Mouse (Mus musculus) lung, embryonic 14.5 days (tissue): ENCODE measurements at regions not wholly inside any gene's neighbourhood (a gene's known extent, or its start where the extent isn't known, plus 50 kb on each side); places are given as distances from the start of the nearest gene placed in this dataset.
"Not testable (repeated sequence)": the region's sequence is repeated elsewhere in the genome, so short reads cannot be mapped to it uniquely, and the experiment has no call there.

Source experiments
- ATAC-seq: fragments of 200-750 bp; cut with Nextera tagmentation; 2 replicates; pipeline ENCODE4 v1.8.0; 2017; ENCODE audit warnings: mild to moderate bottlenecking, moderate TSS enrichment, moderate library complexity; ENCODE audit not compliant: insufficient read depth
- DNase-seq: peaks from one replicate; pipeline ENCODE4 v3.0.0-alpha.2; 2015
- H3K27ac ChIP-seq: fragments of 300-500 bp; sonication (generic); 2 replicates; pipeline ENCODE4 v1.5.1; 2014; ENCODE audit warnings: low read depth, mild to moderate bottlenecking, moderate library complexity
- H3K27me3 ChIP-seq: fragments of 300-500 bp; sonication (generic); 2 replicates; pipeline ENCODE4 v1.6.1; 2014; ENCODE audit warnings: low read length, control low read depth; ENCODE audit not compliant: insufficient read depth
- H3K36me3 ChIP-seq: fragments of 300-500 bp; sonication (generic); 2 replicates; pipeline ENCODE4 v1.6.1; 2014; ENCODE audit warnings: control low read depth; ENCODE audit not compliant: insufficient read depth
- H3K4me1 ChIP-seq: fragments of 300-500 bp; sonication (generic); 2 replicates; pipeline ENCODE4 v1.6.1; 2014; ENCODE audit warnings: antibody characterized with exemption, control low read depth; ENCODE audit not compliant: insufficient read depth
- H3K4me2 ChIP-seq: fragments of 300-500 bp; sonication (generic); 2 replicates; pipeline ENCODE4 v1.6.1; 2014; ENCODE audit warnings: mild to moderate bottlenecking
- H3K4me3 ChIP-seq: fragments of 300-500 bp; sonication (generic); 2 replicates; pipeline ENCODE4 v1.5.1; 2014; ENCODE audit warnings: low read depth, low read length
- H3K9ac ChIP-seq: fragments of 300-500 bp; sonication (generic); 2 replicates; pipeline ENCODE4 v1.6.1; 2014
- H3K9me3 ChIP-seq: fragments of 300-500 bp; sonication (generic); 2 replicates; pipeline ENCODE4 v1.6.1; 2016; ENCODE audit warnings: low read depth, low read length, control low read depth
- CTCF ChIP-seq: IDR thresholded peaks from 2 replicates; pipeline ENCODE4 v1.5.1; 2016; ENCODE audit warnings: antibody characterized with exemption, low read depth
- WGBS: fragments of 180-500 bp; shearing (Covaris S2); extraction: QIAGEN DNeasy Blood & Tissue Kit; methylation state at CpG from one replicate; pipeline ENCODE4 v1.1.7; 2014; 5-methylcytosine and 5-hydroxymethylcytosine counted together

DNA sequence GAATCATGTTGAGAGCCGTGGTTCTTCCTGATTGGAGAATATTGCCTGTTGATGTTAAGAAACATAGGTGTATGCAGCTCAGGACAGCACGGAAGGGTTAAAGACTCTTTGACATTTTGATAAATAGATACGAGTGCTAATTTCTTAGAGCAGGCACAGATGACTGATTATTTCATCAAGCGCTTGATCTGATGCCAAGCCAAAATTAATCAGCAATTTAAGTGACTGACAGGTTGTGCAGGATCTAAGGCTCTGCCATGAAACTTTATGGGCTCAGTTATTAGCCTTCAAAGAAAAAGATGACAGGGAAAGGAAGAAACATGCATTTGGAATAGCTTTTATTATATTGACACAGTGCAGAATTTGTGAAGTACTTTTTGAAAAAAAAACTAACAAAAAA lies 157.2 kb upstream of the Gje1 start:
- no peaks in the 10 kb centered on the region for H3K36me3 ChIP-seq
- no peaks in the 10 kb centered on the region for H3K27me3 ChIP-seq
- H3K27ac ChIP-seq: no peak overlapping the region
- no peak for TF ChIP-seq CTCF
- H3K4me2 ChIP-seq: no peak overlapping the region
- DNase-seq (no peak), ATAC-seq (no peak)
- H3K9ac ChIP-seq: no peak overlapping the region
- H3K4me3 ChIP-seq: no peak overlapping the region
- no peaks in the 10 kb centered on the region for H3K9me3 ChIP-seq
- no peaks in the 10 kb centered on the region for H3K4me1 ChIP-seq
- 67% methylated on average over 4 of the region's 4 CpGs for WGBS

- Histone ChIP-seq H3K9ac (no peak overlapping the region), H3K4me3 (no peak overlapping the region), H3K4me2 (no peak overlapping the region), H3K27me3 (no peaks in the 10 kb centered on the region), H3K36me3 (no peaks in the 10 kb centered on the region), H3K4me1 (no peaks in the 10 kb centered on the region), H3K9me3 (no peaks in the 10 kb centered on the region), H3K27ac (no peak overlapping the region)
- no peak for TF ChIP-seq CTCF
- WGBS: 49% methylated on average over 3 of the region's 3 CpGs
- ATAC-seq: no peak
- DNase-seq: no peak
Observed at GRCm38 (mm10) chr10:14861241-14861640, 143.2 kb upstream of the Gje1 start.

DNA sequence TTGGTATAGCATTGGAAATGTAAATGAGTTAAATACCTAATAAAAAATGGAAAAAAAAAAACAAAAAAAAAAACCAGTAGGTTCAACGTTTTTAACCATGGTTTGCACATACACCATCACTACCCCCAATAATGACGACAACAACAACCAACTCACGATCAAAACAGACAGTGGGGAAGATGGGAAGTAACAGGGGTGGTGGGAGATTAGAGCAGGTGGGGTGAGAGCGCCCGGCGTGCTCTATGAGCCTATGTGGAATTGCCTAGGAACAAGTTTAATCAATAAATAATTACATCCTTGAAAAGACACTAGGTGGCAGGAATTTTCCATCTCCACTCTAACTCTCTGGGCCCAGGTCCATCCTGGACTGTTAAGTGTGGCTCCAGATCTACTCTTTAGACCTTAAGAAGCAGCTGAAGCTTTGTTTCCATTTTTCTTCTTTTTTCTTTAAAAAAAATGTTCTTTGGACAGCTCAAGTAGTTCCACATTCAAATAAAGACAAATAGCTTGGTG lies 142.2 kb upstream of the Gje1 start:
- Histone ChIP-seq H3K4me1 (no peaks in the 10 kb centered on the region), H3K36me3 (no peaks in the 10 kb centered on the region), H3K27ac (no peak overlapping the region), H3K9ac (no peak overlapping the region), H3K9me3 (no peaks in the 10 kb centered on the region), H3K4me2 (no peak overlapping the region), H3K4me3 (no peak overlapping the region), H3K27me3 (no peaks in the 10 kb centered on the region)
- TF ChIP-seq CTCF: no peak
- ATAC-seq: no peak
- DNase-seq: peak; percentile 19
- 76% methylated on average over 6 of the region's 6 CpGs for WGBS

- not testable (repeated sequence) for ATAC-seq, H3K4me1 ChIP-seq, H3K4me2 ChIP-seq, H3K27ac ChIP-seq, H3K9ac ChIP-seq, H3K4me3 ChIP-seq, DNase-seq, H3K36me3 ChIP-seq, H3K9me3 ChIP-seq, H3K27me3 ChIP-seq
- 91% methylated on average over 3 of the region's 3 CpGs for WGBS
Observed at GRCm38 (mm10) chr10:14846601-14847000, 128.6 kb upstream of the Gje1 start.

DNA sequence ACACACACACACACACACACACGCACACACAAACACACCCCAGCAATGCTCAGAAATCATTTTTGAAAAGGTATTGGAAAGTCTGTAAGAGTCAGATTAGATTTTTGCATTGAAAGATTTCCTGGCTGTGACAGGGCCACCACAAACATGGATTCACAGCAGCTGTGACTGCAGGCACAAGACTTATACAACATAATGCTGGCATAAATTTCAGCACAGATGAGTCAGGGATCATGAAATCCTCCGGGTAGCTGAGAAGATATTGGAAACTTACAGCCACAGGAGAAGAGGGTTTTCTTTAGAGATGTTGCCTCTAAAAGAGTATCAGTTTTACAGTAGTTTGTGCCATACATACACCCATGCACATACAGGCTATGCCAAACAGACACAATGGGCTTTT lies 127.0 kb upstream of the Gje1 start:
- Histone ChIP-seq H3K4me2 (no peak overlapping the region), H3K27me3 (no peaks in the 10 kb centered on the region), H3K4me1 (no peaks in the 10 kb centered on the region), H3K27ac (no peak overlapping the region), H3K9me3 (no peaks in the 10 kb centered on the region), H3K4me3 (no peak overlapping the region), H3K9ac (no peak overlapping the region), H3K36me3 (no peaks in the 10 kb centered on the region)
- DNase-seq (no peak), ATAC-seq (no peak)
- WGBS: 75% methylated on average over 2 of the region's 2 CpGs
- TF ChIP-seq CTCF: no peak
